Mouse (Mus musculus) spleen, embryonic (tissue): ENCODE measurements at regions not wholly inside any gene's neighbourhood (a gene's known extent, or its start where the extent isn't known, plus 50 kb on each side); places are given as distances from the start of the nearest gene placed in this dataset.

Experiments
- CTCF ChIA-PET: fragments of 350-600 bp; sonication (Branson Sonifier 250); formaldehyde crosslinking; loops from one replicate; lab custom pipeline; 2022; lab: Charles Lee

- CTCF ChIA-PET = no interaction called here
Measured at GRCm38 (mm10) chr12:112437046-112437445, 52.2 kb upstream of the A530016L24Rik start.

GRCm38 (mm10) chr12:112438206-112438605 lies 51.0 kb upstream of the A530016L24Rik start:
- CTCF ChIA-PET = no interaction called here
